Mouse (Mus musculus): ENCODE results near the gene Zbtb9. TPM values are rescaled to one million over a fixed set of nuclear protein-coding genes. Genes with fewer than 3 reads are reported as not detected.

Zbtb9 gene
- polyA plus RNA-seq, 1 experiment from 2014 or later: 13.3 TPM

- Histone ChIP-seq H3K4me3 (ENCODE audit: low read depth, low read length) (no peak overlapping the region), H3K27ac (ENCODE audit: low read depth) (no peak overlapping the region), H3K36me3 (ENCODE audit: insufficient read depth) (peaks cover 4% of the 10 kb centered on the region; the same call in 1 of the 2 replicates), H3K27me3 (ENCODE audit: insufficient read depth, low read length) (no peaks in the 10 kb centered on the region), H3K4me2 (no peak overlapping the region), H3K4me1 (ENCODE audit: insufficient read depth) (no peaks in the 10 kb centered on the region), H3K9me3 (ENCODE audit: low read depth, low read length) (no peaks in the 10 kb centered on the region), H3K9ac (no peak overlapping the region)
- 60% methylated on average over 10 of the region's 10 CpGs for WGBS
- TF ChIP-seq CTCF (IDR thresholded peaks at IDR 0.05; ENCODE audit: low read depth): no peak
- no peak for ATAC-seq (ENCODE audit: insufficient read depth)
- DNase-seq: no peak
These were observed 12.7 kb downstream of the Zbtb9 start for GRCm38 (mm10) chr17:26985503-26986179.

- Histone ChIP-seq H3K27ac (ENCODE audit: low read depth) (no peak overlapping the region), H3K4me3 (ENCODE audit: low read depth, low read length) (no peak overlapping the region), H3K4me2 (no peak overlapping the region), H3K9me3 (ENCODE audit: low read depth, low read length) (no peaks in the 10 kb centered on the region), H3K4me1 (ENCODE audit: insufficient read depth) (no peaks in the 10 kb centered on the region), H3K9ac (no peak overlapping the region), H3K36me3 (ENCODE audit: insufficient read depth) (no peaks in the 10 kb centered on the region), H3K27me3 (ENCODE audit: insufficient read depth, low read length) (no peaks in the 10 kb centered on the region)
- no peak for DNase-seq
- no peak for TF ChIP-seq CTCF (IDR thresholded peaks at IDR 0.05; ENCODE audit: low read depth)
- ATAC-seq (ENCODE audit: insufficient read depth): no peak
These were observed 17.6 kb downstream of the Zbtb9 start for GRCm38 (mm10) chr17:26990521-26990920.

GRCm38 (mm10) chr17:26994410-26994809, 21.4 kb downstream of the Zbtb9 start:
- peak; percentile 41 for ATAC-seq (ENCODE audit: insufficient read depth)
- H3K27ac ChIP-seq (ENCODE audit: low read depth): peak overlapping the region; percentile 55

GRCm38 (mm10) chr17:26995006-26995405, 22.0 kb downstream of the Zbtb9 start:
- TF ChIP-seq CTCF (IDR thresholded peaks at IDR 0.05; ENCODE audit: low read depth): no peak
- no peak for DNase-seq
- Histone ChIP-seq H3K36me3 (ENCODE audit: insufficient read depth) (no peaks in the 10 kb centered on the region), H3K4me3 (ENCODE audit: low read depth, low read length) (no peak overlapping the region), H3K4me2 (no peak overlapping the region), H3K27me3 (ENCODE audit: insufficient read depth, low read length) (no peaks in the 10 kb centered on the region), H3K4me1 (ENCODE audit: insufficient read depth) (no peaks in the 10 kb centered on the region), H3K9ac (no peak overlapping the region), H3K9me3 (ENCODE audit: low read depth, low read length) (no peaks in the 10 kb centered on the region), H3K27ac (ENCODE audit: low read depth) (peak overlapping the region; percentile 55)
- 67% methylated on average over 6 of the region's 6 CpGs for WGBS
- ATAC-seq (ENCODE audit: insufficient read depth): 0 out of 2 replicates have a peak, but pooled peaks have one; percentile 31

More at GRCm38 (mm10) chr17:26994410-26994809, 21.4 kb downstream of the Zbtb9 start:
- peak; percentile 92 for DNase-seq
- Histone ChIP-seq H3K4me1 (ENCODE audit: insufficient read depth) (no peaks in the 10 kb centered on the region), H3K9me3 (ENCODE audit: low read depth, low read length) (no peaks in the 10 kb centered on the region), H3K9ac (no peak overlapping the region), H3K4me2 (no peak overlapping the region), H3K4me3 (ENCODE audit: low read depth, low read length) (no peak overlapping the region), H3K27me3 (ENCODE audit: insufficient read depth, low read length) (no peaks in the 10 kb centered on the region), H3K36me3 (ENCODE audit: insufficient read depth) (no peaks in the 10 kb centered on the region)
- no peak for TF ChIP-seq CTCF (IDR thresholded peaks at IDR 0.05; ENCODE audit: low read depth)
- WGBS: 39% methylated on average over 14 of the region's 14 CpGs

GRCm38 (mm10) chr17:26995562-26995961, 22.6 kb downstream of the Zbtb9 start:
- DNase-seq (peak; percentile 17), ATAC-seq (ENCODE audit: insufficient read depth) (peak; percentile 35; the same call in 1 of the 2 replicates)
- no peaks in the 10 kb centered on the region for H3K4me1 ChIP-seq (ENCODE audit: insufficient read depth)
- 0 out of 2 replicates have a peak overlapping the region, but pooled peaks have one; percentile 30 for H3K27ac ChIP-seq (ENCODE audit: low read depth)
- H3K9me3 ChIP-seq (ENCODE audit: low read depth, low read length): no peaks in the 10 kb centered on the region
- no peaks in the 10 kb centered on the region for H3K36me3 ChIP-seq (ENCODE audit: insufficient read depth)
- H3K9ac ChIP-seq: no peak overlapping the region
- TF ChIP-seq CTCF (IDR thresholded peaks at IDR 0.05; ENCODE audit: low read depth): no peak
- WGBS: 46% methylated on average over 8 of the region's 8 CpGs
- H3K4me2 ChIP-seq: no peak overlapping the region
- no peaks in the 10 kb centered on the region for H3K27me3 ChIP-seq (ENCODE audit: insufficient read depth, low read length)
- no peak overlapping the region for H3K4me3 ChIP-seq (ENCODE audit: low read depth, low read length)

GRCm38 (mm10) chr17:26997661-26998060, 24.7 kb downstream of the Zbtb9 start:
- WGBS: 78% methylated on average over 4 of the region's 4 CpGs
- Histone ChIP-seq H3K27me3 (ENCODE audit: insufficient read depth, low read length) (no peaks in the 10 kb centered on the region), H3K9ac (no peak overlapping the region), H3K4me1 (ENCODE audit: insufficient read depth) (no peaks in the 10 kb centered on the region), H3K4me3 (ENCODE audit: low read depth, low read length) (no peak overlapping the region), H3K27ac (ENCODE audit: low read depth) (no peak overlapping the region), H3K4me2 (no peak overlapping the region), H3K9me3 (ENCODE audit: low read depth, low read length) (no peaks in the 10 kb centered on the region), H3K36me3 (ENCODE audit: insufficient read depth) (no peaks in the 10 kb centered on the region)
- ATAC-seq (ENCODE audit: insufficient read depth) (no peak), DNase-seq (no peak)
- no peak for TF ChIP-seq CTCF (IDR thresholded peaks at IDR 0.05; ENCODE audit: low read depth)

- Histone ChIP-seq H3K4me3 (ENCODE audit: low read depth, low read length) (no peak overlapping the region), H3K4me2 (no peak overlapping the region), H3K9ac (no peak overlapping the region), H3K36me3 (ENCODE audit: insufficient read depth) (no peaks in the 10 kb centered on the region), H3K4me1 (ENCODE audit: insufficient read depth) (no peaks in the 10 kb centered on the region), H3K27ac (ENCODE audit: low read depth) (no peak overlapping the region), H3K9me3 (ENCODE audit: low read depth, low read length) (no peaks in the 10 kb centered on the region), H3K27me3 (ENCODE audit: insufficient read depth, low read length) (no peaks in the 10 kb centered on the region)
- DNase-seq: no peak
- no peak for ATAC-seq (ENCODE audit: insufficient read depth)
- WGBS: 81% methylated on average over 15 of the region's 15 CpGs
- no peak for TF ChIP-seq CTCF (IDR thresholded peaks at IDR 0.05; ENCODE audit: low read depth)
These were observed 25.3 kb downstream of the Zbtb9 start for GRCm38 (mm10) chr17:26998283-26998682.
